Mouse (Mus musculus): Measurements from ENCODE around the gene Tmem211.

DNA sequence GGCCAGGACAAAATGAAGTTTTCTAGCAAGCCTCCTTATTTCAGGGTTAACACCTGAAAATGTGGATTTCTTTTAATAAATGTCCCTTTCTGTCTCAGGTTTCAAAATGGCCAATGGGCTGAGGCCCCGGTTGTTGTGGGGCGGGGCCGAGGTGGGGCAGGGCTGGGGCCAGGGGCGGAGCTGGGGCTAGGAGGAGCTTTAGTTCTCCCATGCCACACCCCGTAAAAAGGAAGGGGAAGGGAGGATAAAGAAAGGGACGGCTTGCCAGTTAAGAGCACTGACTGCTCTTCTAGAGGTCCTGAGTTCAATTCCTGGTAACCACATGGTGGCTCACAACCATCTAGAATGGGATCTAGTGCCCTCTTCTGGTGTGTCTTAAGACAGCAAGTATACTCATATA is 45.3 kb upstream of the Tmem211 start:
- TF ChIP-seq CEBPB (IDR thresholded peaks at IDR 0.05; ENCODE audit: low read depth) (no peak), CTCF (IDR thresholded peaks at IDR 0.05; ENCODE audit: control insufficient read depth, insufficient read depth, insufficient read length) (no peak), MYOG (IDR thresholded peaks at IDR 0.05; ENCODE audit: control insufficient read depth, extremely low read depth, insufficient read length) (no peak)

All from C2C12 (cell line).